Mouse (Mus musculus) retina, adult 2 months (tissue): ENCODE measurements around the gene Kcna10.

ENCODE experiments used
- DNase-seq: peaks from one replicate; pipeline ENCODE4 v3.0.0-alpha.2; 2012; ENCODE audit warnings: low read depth, low spot score

The Kcna10 gene

GRCm38 (mm10) chr3:107182756-107183155 is at the start of gene Kcna10:
Gene Kcna10 (plus strand): TSS chr3:107183056.
- no peak for DNase-seq

- no peak for DNase-seq
These were observed 48.4 kb upstream of the Kcna10 start for GRCm38 (mm10) chr3:107134457-107134856.

- no peak for DNase-seq
These were observed 35.7 kb upstream of the Kcna10 start for GRCm38 (mm10) chr3:107147126-107147525.

- no peak for DNase-seq
These were observed 33.9 kb upstream of the Kcna10 start for GRCm38 (mm10) chr3:107149006-107149405.

- no peak for DNase-seq
These were observed 32.4 kb upstream of the Kcna10 start for GRCm38 (mm10) chr3:107150469-107150868.

- no peak for DNase-seq
These were observed 31.9 kb upstream of the Kcna10 start for GRCm38 (mm10) chr3:107150872-107151540.

GRCm38 (mm10) chr3:107153772-107154655 is 28.8 kb upstream of the Kcna10 start:
- no peak for DNase-seq

GRCm38 (mm10) chr3:107158856-107159255 is 24.0 kb upstream of the Kcna10 start:
- no peak for DNase-seq

GRCm38 (mm10) chr3:107159418-107159817 is 23.4 kb upstream of the Kcna10 start:
- no peak for DNase-seq

GRCm38 (mm10) chr3:107159859-107160324 is 23.0 kb upstream of the Kcna10 start:
- DNase-seq, result no peak

GRCm38 (mm10) chr3:107162741-107163140 is 20.1 kb upstream of the Kcna10 start:
- DNase-seq, result no peak

- DNase-seq, result no peak
These were observed 13.3 kb upstream of the Kcna10 start for GRCm38 (mm10) chr3:107169552-107169951.

GRCm38 (mm10) chr3:107171964-107172363 is 10.9 kb upstream of the Kcna10 start:
- DNase-seq, result no peak

GRCm38 (mm10) chr3:107172556-107172955 is 10.3 kb upstream of the Kcna10 start:
- no peak for DNase-seq

GRCm38 (mm10) chr3:107175486-107175885 is 7.4 kb upstream of the Kcna10 start:
- no peak for DNase-seq

- DNase-seq, result no peak
These were observed 6.4 kb upstream of the Kcna10 start for GRCm38 (mm10) chr3:107176501-107176900.

- DNase-seq, result no peak
These were observed 2.0 kb upstream of the Kcna10 start for GRCm38 (mm10) chr3:107180860-107181259.

GRCm38 (mm10) chr3:107183178-107183577 is 322 bp downstream of the Kcna10 start:
- no peak for DNase-seq

GRCm38 (mm10) chr3:107185597-107185996 is 2.7 kb downstream of the Kcna10 start:
- no peak for DNase-seq

- no peak for DNase-seq
These were observed 4.2 kb downstream of the Kcna10 start for GRCm38 (mm10) chr3:107187022-107187421.

GRCm38 (mm10) chr3:107188226-107188899 is 5.5 kb downstream of the Kcna10 start:
- DNase-seq, result peak; percentile 15
